Mouse (Mus musculus) E14TG2a.4 (cell line): ENCODE data around the gene Tex35.

Experiments used
- CTCF ChIP-seq: conservative IDR thresholded peaks from 2 replicates; pipeline ENCODE4 v1.5.1; 2014; ENCODE audit warnings: low read length
- NANOG ChIP-seq: IDR thresholded peaks from 2 replicates; pipeline ENCODE4 v1.6.1; 2014; ENCODE audit warnings: borderline replicate concordance, low read length, mixed read lengths

GRCm38 (mm10) chr1:157150107-157150506 is 41.6 kb upstream of the Tex35 start:
- no peak for TF ChIP-seq CTCF
- no peak for TF ChIP-seq NANOG
